Mouse (Mus musculus) kidney, adult 8-10 months (tissue): Measurements from ENCODE around the gene Olfr406.

Source experiments
- DNase-seq, 2 experiments: peaks; one replicate each; pipeline ENCODE4 v3.0.0; 2022

The Olfr406 gene

GRCm38 (mm10) chr11:74259508-74259907 lies at the start of gene Olfr406:
TSS of gene Olfr406 (plus strand) at chr11:74259808.
- no peak for DNase-seq

- DNase-seq, result no peak
These were observed 48.3 kb upstream of the Olfr406 start, which contains the start of gene Olfr43 for GRCm38 (mm10) chr11:74211279-74211678. TSS of gene Olfr43 (minus strand) at chr11:74211379.

GRCm38 (mm10) chr11:74241201-74241600 lies 18.4 kb upstream of the Olfr406 start:
- DNase-seq, result no peak

DNA sequence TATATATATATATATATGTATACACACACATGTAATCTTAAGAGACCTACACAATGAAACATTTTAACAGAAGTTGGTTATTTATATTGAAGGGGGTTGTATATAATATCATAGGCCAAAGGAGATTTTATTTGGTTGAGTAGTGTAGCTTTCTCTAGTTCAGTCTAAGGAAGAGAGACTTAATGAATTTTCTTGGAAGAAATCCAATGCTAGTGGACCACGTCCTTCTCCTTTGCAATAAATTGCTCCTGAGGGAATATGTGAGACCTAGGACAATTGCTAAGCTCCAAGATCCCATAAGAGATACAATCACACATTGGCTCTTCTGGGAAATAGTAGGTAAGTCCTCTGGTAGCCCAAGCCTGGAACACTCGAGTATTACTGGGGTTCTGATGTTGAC lies 23.8 kb downstream of the Olfr406 start, which contains the start of gene Olfr59:
Gene Olfr59, plus strand, starts transcription at position 301 of the 400 bp plus-strand sequence.
- DNase-seq, result no peak

DNA sequence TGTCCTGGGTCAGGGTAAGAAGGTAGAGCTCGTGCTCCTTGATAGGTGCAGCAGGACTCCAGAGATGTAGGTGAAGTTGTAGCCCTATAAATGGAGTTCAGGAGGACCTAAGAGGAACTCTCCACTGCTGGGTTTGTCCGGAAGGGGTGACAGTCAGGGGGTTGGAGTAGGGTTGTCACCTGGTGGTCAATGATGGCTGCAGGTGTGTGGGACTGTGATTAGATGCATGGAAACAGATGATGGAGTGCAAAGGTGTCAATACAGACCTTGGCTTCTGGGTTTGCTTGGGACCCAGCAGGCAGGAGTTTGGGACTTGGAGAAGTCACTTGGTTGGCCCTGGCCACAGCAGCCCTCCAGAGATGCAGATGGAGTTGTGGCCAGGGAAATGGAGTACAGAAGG lies 27.6 kb downstream of the Olfr406 start:
- no peak for DNase-seq
